Mouse (Mus musculus) liver, adult 2 months (tissue): ENCODE measurements around the gene Slc31a2.

ENCODE experiments used
- CTCF ChIP-seq: fragments of 200-500 bp; IDR thresholded peaks from 2 replicates; pipeline ENCODE4 v1.5.1; 2011; ENCODE audit warnings: low read depth, low read length, control low read depth
- POLR2A ChIP-seq: fragments of 200-500 bp; IDR thresholded peaks from 2 replicates; pipeline ENCODE4 v1.6.1; 2011; ENCODE audit warnings: low read length, control low read depth; ENCODE audit not compliant: insufficient read depth; ENCODE audit errors: extremely low read depth

DNA sequence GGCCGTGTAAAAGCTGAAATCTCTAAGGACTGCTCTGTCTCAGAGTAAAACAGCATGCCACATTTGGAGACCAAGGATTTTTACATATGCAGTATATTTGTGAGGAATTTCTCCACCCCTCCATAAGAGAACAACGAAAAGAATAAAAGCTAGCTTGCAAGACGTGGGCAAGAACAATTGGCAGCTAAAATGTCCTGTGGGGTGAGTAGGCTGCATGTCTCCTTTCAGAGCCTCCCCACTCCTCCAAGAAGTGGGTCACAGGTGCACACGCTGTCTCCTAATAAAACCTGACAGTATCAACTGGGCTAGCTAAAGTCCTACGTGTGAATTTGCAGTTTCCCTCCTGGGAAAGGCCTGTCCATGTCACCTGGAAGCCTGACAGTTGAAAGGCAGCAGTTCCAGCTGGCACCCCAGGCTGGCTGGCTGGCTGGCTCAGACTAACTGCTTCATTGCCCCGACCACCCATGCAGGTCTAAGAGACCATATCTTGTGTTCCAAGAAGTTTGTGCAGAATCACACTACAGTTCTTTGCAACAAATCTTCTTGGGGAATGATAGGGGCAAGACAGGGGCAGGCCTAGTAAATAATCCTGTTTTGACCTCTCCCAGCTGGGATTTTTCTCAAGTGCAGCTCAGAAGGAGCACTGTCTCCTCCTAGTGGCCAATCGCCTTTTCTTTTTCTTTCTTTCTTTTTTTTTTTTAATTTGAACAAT is 927 bp downstream of the Slc31a2 start:
- no peak for TF ChIP-seq CTCF
- TF ChIP-seq POLR2A = no peak
